Mouse (Mus musculus) adipose tissue, adult 10 weeks (tissue): ENCODE data around the gene Rab4a. TPM values are rescaled to one million over a fixed set of nuclear protein-coding genes. Genes with fewer than 3 reads are reported as not detected.

Experiments used
- polyA plus RNA-seq: library from polyadenylated mRNA; stranded (reverse); fragments of 350-450 nt; fragmentation: Illumina TruSeq; extraction: RNeasy Lipid Tissue Mini Kit (QIAGEN cat#74804); gene quantifications from one replicate; pipeline ENCODE4 v1.2.3, GENCODE M21; 2014; ENCODE audit warnings: low read depth, low replicate concordance

Gene Rab4a
- polyA plus RNA-seq, result 15.5 TPM

GRCm38 (mm10) chr8:123805718-123806373 is at the start of gene Rab4a:
Gene Rab4a (plus strand): TSS chr8:123805985.

GRCm38 (mm10) chr8:123859648-123860259 is 54.0 kb downstream of the Rab4a start, which contains the start of gene Ccsap:
Gene Ccsap (minus strand): TSS chr8:123860209.

Other genes with a start within 250 kb of the Rab4a start
- gene Rhou, start 152.1 kb upstream of the Rab4a start, polyA plus RNA-seq, result 23.0 TPM
- 1.7 TPM for gene Ccsap, start 54.2 kb downstream of the Rab4a start, polyA plus RNA-seq
- gene Acta1, start 88.8 kb downstream of the Rab4a start, polyA plus RNA-seq, result 17.6 TPM
- gene Nup133, start 143.3 kb downstream of the Rab4a start, polyA plus RNA-seq, result 13.0 TPM
- gene Abcb10, start 177.1 kb downstream of the Rab4a start, polyA plus RNA-seq, result 17.4 TPM
- gene Taf5l, start 215.4 kb downstream of the Rab4a start, polyA plus RNA-seq, result 15.2 TPM
- 5.4 TPM for gene Urb2, start 215.5 kb downstream of the Rab4a start, polyA plus RNA-seq